Comparison of ENCODE assay signal across 23 mouse cellular contexts in genomic region chr7:121247845-121248244, GRCm38 (mm10).
"Had no signal": no experiment of that assay in that cellular context is flagged by ENCODE, and none has a peak within 500 bp of the region (broad histone marks: within the 10 kb centered on the region; RNA-seq: fewer than 3 reads in every experiment).

No protein-coding gene starts in this region.

- H3K9me3 ChIP-seq: hindbrain, embryonic 10.5 days; hindbrain, embryonic 12.5 days; intestine, embryonic 15.5 days; limb, embryonic 13.5 days; limb, embryonic 15.5 days had no signal

- DNase-seq: gastrocnemius, postnatal 14 days; gastrocnemius, postnatal 36 days; heart, adult 2 months; heart, postnatal 10 days; heart, postnatal 4 days; kidney, adult 18-20 months; kidney, adult 8-10 months; kidney, postnatal 10 days; kidney, postnatal 25 days; kidney, postnatal 4 days; left cerebral cortex, postnatal 4 days had no signal

- ATAC-seq: hindbrain, embryonic 16.5 days; inflammation-experienced regulatory T-cells, adult 6 months; intestine, embryonic 15.5 days; intestine, postnatal 0 days had no signal

- H3K4me2 ChIP-seq: heart, embryonic 12.5 days; hindbrain, embryonic 12.5 days; hindbrain, embryonic 14.5 days; intestine, embryonic 15.5 days; limb, embryonic 13.5 days; limb, embryonic 15.5 days had no signal

- H3K36me3 ChIP-seq: heart, embryonic 12.5 days; hindbrain, embryonic 10.5 days; hindbrain, embryonic 12.5 days; intestine, embryonic 15.5 days; limb, embryonic 13.5 days; limb, embryonic 15.5 days had no signal

- H3K4me1 ChIP-seq: heart, embryonic 12.5 days; hindbrain, embryonic 10.5 days; hindbrain, embryonic 12.5 days; intestine, embryonic 15.5 days; limb, embryonic 13.5 days; limb, embryonic 15.5 days had no signal

- H3K4me3 ChIP-seq: heart, adult 2 months; heart, embryonic 12.5 days; hindbrain, embryonic 10.5 days; hindbrain, embryonic 12.5 days; intestine, embryonic 15.5 days; layer of hippocampus, adult 2 months; left cerebral cortex, adult 2 months; limb, embryonic 13.5 days; limb, embryonic 15.5 days had no signal

- H3K9ac ChIP-seq: heart, embryonic 12.5 days; hindbrain, embryonic 12.5 days; hindbrain, embryonic 14.5 days; intestine, embryonic 15.5 days; limb, embryonic 13.5 days; limb, embryonic 15.5 days had no signal

- H3K27me3 ChIP-seq: heart, embryonic 12.5 days; hindbrain, embryonic 12.5 days; intestine, embryonic 15.5 days; limb, embryonic 13.5 days; limb, embryonic 15.5 days had no signal

- H3K27ac ChIP-seq: heart, adult 2 months; hindbrain, embryonic 10.5 days; hindbrain, embryonic 12.5 days; hindbrain, embryonic 14.5 days; intestine, embryonic 15.5 days; layer of hippocampus, adult 2 months; left cerebral cortex, adult 2 months; limb, embryonic 13.5 days; limb, embryonic 15.5 days had no signal
